Mouse (Mus musculus) kidney, embryonic 14.5 days (tissue): ENCODE results near the gene Atp8b2. TPM values are rescaled to one million over a fixed set of nuclear protein-coding genes. Genes with fewer than 3 reads are reported as not detected.

Experiments
- ATAC-seq: fragments of 200-750 bp; cut with Nextera tagmentation; 2 replicates; pipeline ENCODE4 v1.8.0; 2017; ENCODE audit warnings: moderate number of reproducible peaks, mild to moderate bottlenecking, moderate TSS enrichment, moderate library complexity; ENCODE audit not compliant: low FRiP score, low TSS enrichment
- H3K27ac ChIP-seq: fragments of 300-500 bp; sonication (generic); 2 replicates; pipeline ENCODE4 v1.5.1; 2014; ENCODE audit warnings: low read depth, mild to moderate bottlenecking, low read length, moderate library complexity, mixed read lengths
- H3K27me3 ChIP-seq: fragments of 300-500 bp; sonication (generic); 2 replicates; pipeline ENCODE4 v1.6.1; 2014; ENCODE audit warnings: mild to moderate bottlenecking, low read length; ENCODE audit not compliant: control insufficient read depth, insufficient read depth
- H3K36me3 ChIP-seq: fragments of 300-500 bp; sonication (generic); 2 replicates; pipeline ENCODE4 v1.6.1; 2014; ENCODE audit warnings: low read length, mixed read lengths; ENCODE audit not compliant: control insufficient read depth, insufficient read depth
- H3K4me1 ChIP-seq: fragments of 300-500 bp; sonication (generic); 2 replicates; pipeline ENCODE4 v1.6.1; 2014; ENCODE audit warnings: low read length, mixed read lengths; ENCODE audit not compliant: control insufficient read depth, insufficient read depth
- H3K4me2 ChIP-seq: fragments of 300-500 bp; sonication (generic); replicated peaks from 2 replicates; pipeline ENCODE4 v1.6.1; 2014; ENCODE audit warnings: low read depth, mild to moderate bottlenecking, low read length
- H3K4me3 ChIP-seq: fragments of 300-500 bp; sonication (generic); 2 replicates; pipeline ENCODE4 v1.5.1; 2014; ENCODE audit warnings: mild to moderate bottlenecking, low read length
- H3K9ac ChIP-seq: fragments of 300-500 bp; sonication (generic); 2 replicates; pipeline ENCODE4 v1.6.1; 2014; ENCODE audit warnings: low read depth, mild to moderate bottlenecking, low read length, moderate library complexity
- H3K9me3 ChIP-seq: fragments of 300-500 bp; sonication (generic); 2 replicates; pipeline ENCODE4 v1.6.1; 2016; ENCODE audit warnings: low read length; ENCODE audit not compliant: control insufficient read depth
- WGBS: fragments of 180-500 bp; shearing (Covaris S2); extraction: QIAGEN DNeasy Blood & Tissue Kit; methylation state at CpG from one replicate; pipeline ENCODE4 v1.1.7; 2014; 5-methylcytosine and 5-hydroxymethylcytosine counted together
- polyA plus RNA-seq: library from polyadenylated mRNA; unstranded; fragments of >200 nt; fragmentation: Nextera tagmentation; extraction: Ambion mirVana; gene quantifications from 2 replicates; pipeline ENCODE4 v1.2.1, GENCODE M21; 2014

Gene Atp8b2
- polyA plus RNA-seq, 1 experiment from 2014 or later, result 17.3 TPM

DNA sequence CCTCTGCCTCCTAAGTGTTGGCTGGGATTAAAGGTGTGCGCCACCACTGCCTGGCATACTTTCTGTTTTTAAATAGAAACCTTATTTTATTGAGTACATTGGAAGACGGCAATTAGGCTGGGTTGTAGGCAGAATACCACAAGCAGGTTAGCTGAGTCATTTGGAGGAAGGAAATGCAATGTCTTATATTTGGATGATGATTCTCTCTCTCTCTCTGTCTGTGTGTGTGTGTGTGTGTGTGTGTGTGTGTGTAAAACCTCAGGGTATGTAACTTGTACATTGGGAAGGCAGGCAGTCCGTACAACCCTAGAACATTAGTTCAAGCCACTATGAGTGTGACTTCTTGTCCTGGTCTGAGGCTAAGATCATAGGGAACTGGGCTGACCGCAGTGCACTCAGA is 24.5 kb upstream of the Atp8b2 start:
- ATAC-seq, result no peak
- H3K27ac ChIP-seq, result no peak overlapping the region
- no peak overlapping the region for H3K9ac ChIP-seq
- no peaks in the 10 kb centered on the region for H3K36me3 ChIP-seq
- no peaks in the 10 kb centered on the region for H3K9me3 ChIP-seq
- H3K27me3 ChIP-seq, result no peaks in the 10 kb centered on the region
- no peak overlapping the region for H3K4me3 ChIP-seq
- no peak overlapping the region for H3K4me2 ChIP-seq
- 91% methylated on average over 4 of the region's 4 CpGs for WGBS
- no peaks in the 10 kb centered on the region for H3K4me1 ChIP-seq

DNA sequence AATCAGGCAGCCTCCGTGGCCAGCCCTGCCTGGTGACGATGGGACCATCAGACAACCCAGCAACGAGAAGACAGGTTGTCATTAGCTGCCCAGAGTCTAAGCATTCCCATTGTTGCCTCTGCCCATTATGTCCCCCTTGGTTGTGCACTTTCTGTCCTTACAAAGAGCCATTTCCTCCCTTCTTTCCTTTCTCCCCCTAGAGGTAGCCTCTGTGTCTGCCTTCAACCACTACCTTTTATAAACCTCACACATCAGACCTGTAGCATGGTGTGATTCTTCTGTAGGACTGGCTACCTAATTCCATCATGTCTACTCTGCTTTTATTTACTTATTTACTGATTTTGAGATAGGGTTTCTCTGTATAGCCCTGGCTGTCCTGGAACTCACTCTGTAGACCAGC is 23.9 kb upstream of the Atp8b2 start:
- Histone ChIP-seq H3K27me3 (no peaks in the 10 kb centered on the region), H3K27ac (no peak overlapping the region), H3K9ac (no peak overlapping the region), H3K36me3 (no peaks in the 10 kb centered on the region), H3K4me2 (no peak overlapping the region), H3K4me3 (no peak overlapping the region), H3K9me3 (no peaks in the 10 kb centered on the region), H3K4me1 (no peaks in the 10 kb centered on the region)
- 47% methylated on average over 3 of the region's 3 CpGs for WGBS
- no peak for ATAC-seq

DNA sequence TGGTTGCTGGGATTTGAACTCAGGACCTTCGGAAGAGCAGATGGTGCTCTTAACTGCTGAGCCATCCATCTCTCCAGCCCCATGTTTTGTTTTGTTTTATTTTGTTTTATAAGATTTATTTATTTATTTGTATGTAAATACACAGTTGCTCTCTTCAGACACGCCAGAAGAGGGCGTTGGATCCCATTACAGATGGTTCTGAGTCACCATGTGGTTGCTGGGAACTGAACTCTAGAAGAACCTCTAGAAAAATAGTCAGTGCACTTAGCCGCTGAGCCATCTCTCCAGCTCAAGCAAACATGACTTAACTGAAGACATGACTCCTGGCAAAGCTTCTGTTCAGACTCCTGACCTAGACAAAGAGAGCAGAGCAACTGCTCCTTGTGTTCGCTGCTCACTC is 19.1 kb upstream of the Atp8b2 start:
- no peak overlapping the region for H3K9ac ChIP-seq
- no peaks in the 10 kb centered on the region for H3K4me1 ChIP-seq
- no peaks in the 10 kb centered on the region for H3K9me3 ChIP-seq
- no peaks in the 10 kb centered on the region for H3K36me3 ChIP-seq
- H3K27ac ChIP-seq, result no peak overlapping the region
- whole genome bisulfite sequencing, result 77% methylated on average over 5 of the region's 5 CpGs
- no peaks in the 10 kb centered on the region for H3K27me3 ChIP-seq
- ATAC-seq, result no peak
- no peak overlapping the region for H3K4me2 ChIP-seq
- H3K4me3 ChIP-seq, result no peak overlapping the region

DNA sequence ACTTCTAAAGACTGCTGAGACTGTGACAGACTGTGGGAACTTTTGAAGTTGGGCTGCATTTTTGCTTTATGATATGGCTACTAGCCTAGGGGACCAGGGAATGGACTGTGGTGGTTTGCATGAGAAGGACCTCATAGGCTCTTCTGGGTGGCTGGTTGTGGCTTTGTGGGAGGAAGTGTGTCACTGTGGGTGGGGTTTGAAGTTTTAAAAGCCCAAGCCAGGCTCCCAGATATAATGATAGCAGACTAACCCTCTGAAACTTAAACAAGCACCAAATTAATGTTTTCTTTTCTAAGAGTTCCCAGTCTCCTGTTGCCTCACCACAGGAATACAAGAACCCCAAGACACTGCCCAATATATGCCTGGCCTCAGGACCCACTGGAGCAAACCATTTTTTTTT is 13.6 kb upstream of the Atp8b2 start:
- Histone ChIP-seq H3K4me3 (no peak overlapping the region), H3K27me3 (no peaks in the 10 kb centered on the region), H3K4me2 (no peak overlapping the region), H3K36me3 (no peaks in the 10 kb centered on the region), H3K4me1 (no peaks in the 10 kb centered on the region), H3K9ac (no peak overlapping the region), H3K27ac (no peak overlapping the region), H3K9me3 (no peaks in the 10 kb centered on the region)
- no peak for ATAC-seq

DNA sequence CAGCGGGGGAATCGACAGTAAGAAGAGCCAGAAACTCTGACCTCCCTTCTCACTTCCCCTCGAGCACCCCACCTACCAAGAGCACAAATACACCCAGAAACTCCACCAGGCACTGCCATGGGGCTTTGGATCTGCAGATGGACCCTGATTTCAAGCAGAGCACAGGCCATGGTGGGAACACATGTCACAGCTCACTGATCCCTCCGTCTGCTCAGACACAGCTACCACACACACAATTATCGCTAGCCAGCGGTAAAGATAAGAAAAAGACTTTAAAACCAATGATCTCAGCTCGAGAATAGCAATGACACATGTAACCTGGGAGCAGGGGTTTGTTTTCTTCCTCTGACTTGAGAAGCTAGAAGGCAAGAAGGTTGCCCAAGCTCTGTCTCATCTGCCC is 5.2 kb upstream of the Atp8b2 start:
- Histone ChIP-seq H3K36me3 (no peaks in the 10 kb centered on the region), H3K9ac (no peak overlapping the region), H3K4me1 (peaks cover 6% of the 10 kb centered on the region; the same call in 1 of the 2 replicates), H3K27me3 (no peaks in the 10 kb centered on the region), H3K4me3 (no peak overlapping the region), H3K4me2 (no peak overlapping the region), H3K9me3 (no peaks in the 10 kb centered on the region), H3K27ac (no peak overlapping the region)
- no peak for ATAC-seq
- 77% methylated on average over 7 of the region's 7 CpGs for WGBS

DNA sequence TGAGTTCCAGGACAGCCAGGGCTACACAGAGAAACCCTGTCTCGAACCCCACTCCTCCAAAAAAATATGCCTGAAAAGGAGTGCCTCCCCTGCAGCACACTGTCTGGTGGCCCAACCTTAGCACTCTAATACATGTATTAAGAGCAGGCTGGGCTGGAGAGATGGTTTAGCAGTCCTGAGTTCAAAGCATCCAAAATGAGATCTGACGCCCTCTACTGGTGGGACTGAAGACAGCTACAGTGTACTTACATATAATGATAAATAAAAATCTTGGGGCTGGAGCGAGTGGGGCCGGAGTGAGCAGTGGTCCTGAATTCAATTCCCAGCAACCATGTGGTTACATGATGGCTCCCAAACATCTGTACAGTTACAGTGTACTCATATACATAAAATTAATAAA is 3.6 kb upstream of the Atp8b2 start:
- ATAC-seq, result no peak
- H3K9ac ChIP-seq, result no peak overlapping the region
- no peak overlapping the region for H3K27ac ChIP-seq
- H3K4me2 ChIP-seq, result no peak overlapping the region
- H3K4me1 ChIP-seq, result peaks cover 10% of the 10 kb centered on the region
- no peaks in the 10 kb centered on the region for H3K27me3 ChIP-seq
- no peaks in the 10 kb centered on the region for H3K36me3 ChIP-seq
- H3K4me3 ChIP-seq, result no peak overlapping the region
- 70% methylated on average over 4 of the region's 4 CpGs for WGBS
- no peaks in the 10 kb centered on the region for H3K9me3 ChIP-seq

DNA sequence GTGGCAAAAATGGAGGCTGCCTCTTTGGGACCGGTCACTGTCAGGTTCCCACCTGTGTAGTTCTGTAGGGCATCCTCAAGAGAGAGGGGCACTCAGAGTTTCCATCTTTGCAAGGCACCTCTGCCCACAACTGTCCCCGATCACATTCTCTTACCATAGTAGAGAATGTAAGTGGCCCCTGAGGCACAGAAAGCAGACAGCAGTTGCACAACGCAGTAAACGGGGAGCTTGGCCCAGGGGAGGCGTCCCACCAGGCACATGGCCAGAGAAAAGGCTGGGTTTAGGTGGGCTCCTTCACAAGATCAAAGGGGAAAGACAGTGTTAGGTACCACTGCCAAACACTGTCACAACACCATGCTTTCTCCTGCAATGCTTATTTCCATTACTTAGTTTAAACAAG is 2.7 kb upstream of the Atp8b2 start:
- Histone ChIP-seq H3K9me3 (no peaks in the 10 kb centered on the region), H3K36me3 (no peaks in the 10 kb centered on the region), H3K27me3 (no peaks in the 10 kb centered on the region), H3K4me3 (no peak overlapping the region), H3K9ac (no peak overlapping the region), H3K4me2 (no peak overlapping the region), H3K27ac (no peak overlapping the region), H3K4me1 (peaks cover 20% of the 10 kb centered on the region)
- no peak for ATAC-seq
- 91% methylated on average over 5 of the region's 5 CpGs for WGBS

DNA sequence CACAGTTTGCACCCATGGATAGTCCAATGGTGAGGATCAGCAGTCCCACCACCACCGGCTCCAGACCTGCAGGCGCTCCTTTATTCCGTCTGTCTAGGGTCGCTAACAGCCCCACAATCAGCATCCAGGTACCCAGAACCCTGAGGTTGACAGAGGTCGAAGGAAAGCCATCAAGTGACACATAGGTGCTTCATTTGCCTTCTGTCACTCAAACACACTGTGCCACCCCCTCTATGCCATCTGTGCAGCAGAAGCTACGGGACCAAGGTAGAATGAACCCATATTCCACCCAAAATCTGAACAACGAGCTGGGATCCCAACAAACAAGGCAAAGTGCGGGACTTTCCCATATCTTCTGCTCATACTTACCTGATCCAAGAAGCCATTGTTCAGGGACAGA is 2.2 kb upstream of the Atp8b2 start:
- WGBS, result 95% methylated on average over 8 of the region's 8 CpGs
- no peaks in the 10 kb centered on the region for H3K9me3 ChIP-seq
- H3K4me3 ChIP-seq, result no peak overlapping the region
- H3K36me3 ChIP-seq, result no peaks in the 10 kb centered on the region
- no peak overlapping the region for H3K4me2 ChIP-seq
- no peaks in the 10 kb centered on the region for H3K27me3 ChIP-seq
- no peak for ATAC-seq
- H3K27ac ChIP-seq, result no peak overlapping the region
- H3K9ac ChIP-seq, result no peak overlapping the region
- H3K4me1 ChIP-seq, result peaks cover 23% of the 10 kb centered on the region

DNA sequence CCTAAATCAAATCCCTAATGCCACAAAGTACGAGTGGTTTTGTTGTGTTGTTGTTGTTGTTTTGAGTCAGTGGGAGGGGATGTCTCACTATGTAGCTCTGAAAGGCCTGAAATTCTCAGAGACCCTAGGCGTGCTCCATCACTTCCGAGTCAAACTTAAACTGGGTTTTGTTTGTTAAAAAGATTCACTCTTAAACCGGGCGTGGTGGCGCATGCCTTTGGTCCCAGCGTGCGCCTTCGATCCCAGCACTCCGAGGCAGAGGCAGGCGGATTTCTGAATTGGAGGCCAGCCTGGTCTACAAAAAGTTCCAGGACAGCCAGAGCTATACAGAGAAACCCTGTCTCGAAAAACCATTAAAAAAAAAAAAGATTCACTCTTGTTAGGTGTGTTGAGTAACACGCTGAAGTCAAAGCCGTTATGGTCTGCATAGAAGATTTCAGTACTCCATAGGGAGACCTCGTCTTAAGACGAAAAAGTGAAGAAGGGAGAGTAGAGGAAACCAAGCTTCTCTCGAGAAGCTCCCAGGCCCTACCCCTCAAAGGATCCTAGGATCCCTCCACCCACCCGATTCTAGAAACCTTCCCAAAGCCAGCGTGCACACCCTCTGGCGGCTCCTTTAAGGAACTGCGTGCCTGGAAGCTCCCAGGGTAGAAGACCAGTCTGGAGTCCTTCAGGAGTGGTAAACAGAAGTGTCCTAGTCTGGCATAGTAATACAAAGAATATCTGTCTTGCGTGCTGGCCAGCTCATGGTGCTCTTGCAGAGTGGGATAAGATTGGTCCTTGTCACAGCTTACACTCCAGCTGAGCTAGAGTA is 825 bp upstream of the Atp8b2 start:
- WGBS, result 37% methylated on average over 22 of the region's 22 CpGs
- H3K9ac ChIP-seq, result peak overlapping the region; percentile 93
- peak overlapping the region; percentile 84 for H3K4me3 ChIP-seq
- H3K9me3 ChIP-seq, result no peaks in the 10 kb centered on the region
- H3K27ac ChIP-seq, result peak overlapping the region; percentile 88; the same call in 1 of the 2 replicates
- H3K36me3 ChIP-seq, result no peaks in the 10 kb centered on the region; the same call in 1 of the 2 replicates
- peaks cover 30% of the 10 kb centered on the region for H3K4me1 ChIP-seq
- no peaks in the 10 kb centered on the region for H3K27me3 ChIP-seq
- peak; percentile 14 for ATAC-seq
- peak overlapping the region; percentile 94 for H3K4me2 ChIP-seq
